Mouse (Mus musculus) embryonic facial prominence, embryonic 15.5 days (tissue): ENCODE results near the gene Gnb1l. TPM values are rescaled to one million over a fixed set of nuclear protein-coding genes. Genes with fewer than 3 reads are reported as not detected.
"Not testable (repeated sequence)": the region's sequence is repeated elsewhere in the genome, so short reads cannot be mapped to it uniquely, and the experiment has no call there.

Experiments used
- ATAC-seq: fragments of 200-750 bp; cut with Nextera tagmentation; 2 replicates; pipeline ENCODE4 v1.8.0; 2017; ENCODE audit warnings: low read depth, moderate TSS enrichment; ENCODE audit not compliant: insufficient number of reproducible peaks, low FRiP score, low TSS enrichment
- H3K27ac ChIP-seq: fragments of 300-500 bp; sonication (generic); replicated peaks from 2 replicates; pipeline ENCODE4 v1.5.1; 2015; ENCODE audit warnings: mild to moderate bottlenecking, inconsistent platforms
- H3K27me3 ChIP-seq: fragments of 300-500 bp; sonication (generic); 2 replicates; pipeline ENCODE4 v1.6.1; 2015; ENCODE audit warnings: inconsistent platforms
- H3K36me3 ChIP-seq: fragments of 300-500 bp; sonication (generic); 2 replicates; pipeline ENCODE4 v1.6.1; 2015; ENCODE audit warnings: mild to moderate bottlenecking, inconsistent platforms
- H3K4me1 ChIP-seq: fragments of 300-500 bp; sonication (generic); 2 replicates; pipeline ENCODE4 v1.6.1; 2015; ENCODE audit warnings: inconsistent platforms
- H3K4me2 ChIP-seq: fragments of 300-500 bp; sonication (generic); replicated peaks from 2 replicates; pipeline ENCODE4 v1.6.1; 2015; ENCODE audit warnings: mild to moderate bottlenecking, inconsistent platforms
- H3K4me3 ChIP-seq: fragments of 300-500 bp; sonication (generic); replicated peaks from 2 replicates; pipeline ENCODE4 v1.5.1; 2015; ENCODE audit warnings: mild to moderate bottlenecking, inconsistent platforms
- H3K9ac ChIP-seq: fragments of 300-500 bp; sonication (generic); 2 replicates; pipeline ENCODE4 v1.6.1; 2015; ENCODE audit warnings: inconsistent platforms
- H3K9me3 ChIP-seq: fragments of 300-500 bp; sonication (generic); replicated peaks from 2 replicates; pipeline ENCODE4 v1.6.1; 2016; ENCODE audit warnings: inconsistent platforms
- WGBS: fragments of 180-500 bp; shearing (Covaris S2); methylation state at CpG from one replicate; pipeline ENCODE4 v1.1.7; 2015; 5-methylcytosine and 5-hydroxymethylcytosine counted together
- polyA plus RNA-seq: library from polyadenylated mRNA; unstranded; fragments of >200 nt; fragmentation: Nextera tagmentation; extraction: Ambion mirVana; gene quantifications from 2 replicates; pipeline ENCODE4 v1.2.1, GENCODE M21; 2015

The Gnb1l gene
- polyA plus RNA-seq, 1 experiment from 2014 or later: 18.7 TPM

DNA sequence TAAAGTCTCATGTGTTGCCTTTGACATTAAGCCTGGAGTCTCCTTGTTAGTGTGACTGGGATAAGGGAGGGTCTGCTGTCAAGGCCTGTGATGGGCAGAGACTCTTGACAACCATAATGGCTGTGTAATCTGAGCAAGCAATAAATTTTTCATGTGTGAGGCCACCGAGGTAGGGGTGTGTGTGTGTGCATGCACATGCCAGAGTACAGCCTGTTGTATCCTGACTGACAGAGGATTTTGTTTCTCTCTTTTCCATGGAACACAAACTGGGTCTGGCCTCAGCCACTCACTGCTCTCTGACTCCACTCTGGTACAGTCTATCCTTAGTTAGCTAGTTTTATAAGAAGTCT is 8.7 kb downstream of the Gnb1l start:
- Histone ChIP-seq H3K27ac (no peak overlapping the region), H3K27me3 (no peaks in the 10 kb centered on the region), H3K36me3 (peaks cover 6% of the 10 kb centered on the region; the same call in 1 of the 2 replicates)

DNA sequence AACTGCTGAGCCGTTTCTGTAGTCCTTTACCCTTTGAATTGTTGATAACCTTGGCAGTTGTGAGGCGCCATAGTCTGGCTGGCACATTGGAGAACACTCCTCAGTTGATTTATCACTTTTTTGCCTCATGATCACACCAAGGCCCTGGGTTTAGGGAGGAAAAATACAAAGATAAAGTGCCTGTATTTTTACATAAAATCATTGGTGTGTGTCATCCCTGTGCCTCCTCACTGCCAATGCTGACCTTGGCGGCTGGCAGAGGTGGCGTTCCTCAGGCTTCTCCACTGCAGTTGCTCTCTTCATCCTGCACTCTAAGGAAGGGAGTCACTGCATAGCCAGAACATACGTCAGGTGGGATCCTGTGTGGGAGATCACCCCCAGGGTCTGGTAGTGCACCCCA is 13.2 kb downstream of the Gnb1l start:
- no peak for ATAC-seq
- WGBS: 83% methylated on average over 5 of the region's 5 CpGs
- H3K27me3 ChIP-seq: no peaks in the 10 kb centered on the region
- H3K4me3 ChIP-seq: no peak overlapping the region
- no peaks in the 10 kb centered on the region for H3K9me3 ChIP-seq
- peaks cover 11% of the 10 kb centered on the region for H3K4me1 ChIP-seq
- 0 out of 2 replicates have a peak, but pooled peaks cover 4% of the 10 kb centered on the region for H3K36me3 ChIP-seq
- no peak overlapping the region for H3K9ac ChIP-seq
- no peak overlapping the region for H3K27ac ChIP-seq
- H3K4me2 ChIP-seq: no peak overlapping the region

More for the DNA sequence above, 8.7 kb downstream of the Gnb1l start:
- Histone ChIP-seq H3K4me1 (peaks cover 8% of the 10 kb centered on the region), H3K4me3 (no peak overlapping the region), H3K4me2 (no peak overlapping the region), H3K9ac (no peak overlapping the region), H3K9me3 (no peaks in the 10 kb centered on the region)
- 14% methylated on average over 1 of the region's 1 CpGs for WGBS
- no peak for ATAC-seq

GRCm38 (mm10) chr16:18513508-18513907 is 15.0 kb downstream of the Gnb1l start:
- no peak overlapping the region for H3K27ac ChIP-seq
- no peak overlapping the region for H3K9ac ChIP-seq
- no peaks in the 10 kb centered on the region for H3K27me3 ChIP-seq
- 0 out of 2 replicates have a peak, but pooled peaks cover 4% of the 10 kb centered on the region for H3K36me3 ChIP-seq
- H3K4me2 ChIP-seq: no peak overlapping the region
- 47% methylated on average over 6 of the region's 6 CpGs for WGBS
- H3K4me3 ChIP-seq: no peak overlapping the region
- no peak for ATAC-seq
- H3K9me3 ChIP-seq: no peaks in the 10 kb centered on the region
- H3K4me1 ChIP-seq: peaks cover 11% of the 10 kb centered on the region

DNA sequence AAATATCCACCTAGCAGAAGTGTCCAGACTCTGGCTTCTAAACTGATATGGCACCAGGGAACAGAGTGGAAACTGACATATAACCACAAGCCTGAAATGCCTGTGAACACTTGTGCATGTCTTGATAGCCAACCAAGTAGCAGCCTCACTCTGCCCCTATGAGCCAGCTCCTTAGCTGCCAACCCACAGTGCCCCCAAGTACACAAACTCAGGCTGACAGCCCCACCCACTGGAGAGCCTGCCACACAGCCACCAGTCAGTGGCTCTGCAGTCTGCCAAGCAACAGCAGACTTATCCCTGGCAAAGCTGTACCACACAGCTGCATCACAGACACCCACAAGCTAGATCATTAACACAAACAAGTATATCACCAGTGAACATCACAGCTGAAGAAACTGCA is 19.6 kb downstream of the Gnb1l start:
- Histone ChIP-seq H3K27me3 (no peaks in the 10 kb centered on the region), H3K36me3 (no peaks in the 10 kb centered on the region), H3K9me3 (no peaks in the 10 kb centered on the region), H3K4me2 (no peak overlapping the region), H3K4me3 (no peak overlapping the region), H3K4me1 (peaks cover 3% of the 10 kb centered on the region; the same call in 1 of the 2 replicates), H3K9ac (no peak overlapping the region), H3K27ac (no peak overlapping the region)
- no peak for ATAC-seq

DNA sequence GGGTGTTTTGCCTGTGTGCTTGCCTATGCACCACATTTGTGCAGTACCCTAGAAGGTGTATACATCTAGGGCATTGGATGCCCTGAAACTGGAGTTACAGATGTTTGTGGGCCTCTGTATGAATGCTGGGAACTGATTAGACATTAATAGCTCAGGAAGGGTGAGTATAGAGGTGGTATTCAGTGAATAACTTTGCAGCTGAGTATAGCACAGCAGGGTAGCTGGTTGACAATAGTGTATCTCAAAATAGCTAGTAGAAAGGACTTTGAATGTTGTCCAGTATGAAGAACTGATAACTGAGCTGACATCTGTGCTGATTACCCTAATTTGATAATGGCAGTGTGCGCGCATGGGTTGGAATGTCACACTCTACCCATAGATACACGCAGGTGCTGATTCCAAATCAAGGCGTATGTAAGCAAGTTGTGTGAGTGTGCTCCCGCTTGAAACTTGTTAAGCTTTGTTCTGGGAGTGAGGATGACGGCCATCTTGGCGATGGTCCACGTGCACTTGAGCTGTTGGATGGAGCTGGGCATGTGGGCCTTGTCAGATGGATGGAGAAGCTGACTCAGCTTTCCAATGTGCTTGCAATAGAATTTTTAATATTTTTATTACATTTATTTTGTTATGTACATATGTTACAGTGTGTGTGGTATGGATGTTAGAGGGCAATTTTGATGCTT is 25.2 kb downstream of the Gnb1l start:
- WGBS: 88% methylated on average over 8 of the region's 8 CpGs
- ATAC-seq: no peak
- H3K9ac ChIP-seq: no peak overlapping the region
- no peak overlapping the region for H3K27ac ChIP-seq
- no peaks in the 10 kb centered on the region for H3K9me3 ChIP-seq
- no peak overlapping the region for H3K4me2 ChIP-seq
- H3K4me1 ChIP-seq: no peaks in the 10 kb centered on the region
- no peaks in the 10 kb centered on the region for H3K27me3 ChIP-seq
- no peaks in the 10 kb centered on the region for H3K36me3 ChIP-seq
- H3K4me3 ChIP-seq: no peak overlapping the region

DNA sequence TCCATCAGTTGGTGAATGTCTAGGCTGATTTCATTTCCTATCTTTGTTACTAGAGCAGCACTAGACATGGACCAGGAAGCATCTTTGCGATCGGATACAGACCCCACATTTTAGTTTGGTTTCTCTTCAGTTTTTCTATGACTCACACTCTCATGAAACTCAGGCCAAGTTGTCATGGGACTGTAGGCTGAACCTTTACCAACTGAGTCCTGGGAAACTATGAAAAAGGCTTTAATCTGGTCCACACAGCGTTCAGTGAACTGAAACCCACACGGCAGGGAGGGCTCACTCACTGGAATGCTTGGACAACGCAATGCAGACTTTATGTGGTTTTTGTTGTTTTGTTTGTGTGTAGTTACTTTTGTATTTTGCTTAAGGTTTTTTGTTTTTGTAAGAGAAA is 30.1 kb downstream of the Gnb1l start:
- Histone ChIP-seq H3K9ac (no peak overlapping the region), H3K4me2 (no peak overlapping the region), H3K27me3 (no peaks in the 10 kb centered on the region), H3K27ac (no peak overlapping the region), H3K4me1 (no peaks in the 10 kb centered on the region), H3K4me3 (no peak overlapping the region), H3K9me3 (no peaks in the 10 kb centered on the region), H3K36me3 (no peaks in the 10 kb centered on the region)
- 75% methylated on average over 5 of the region's 5 CpGs for WGBS
- no peak for ATAC-seq

GRCm38 (mm10) chr16:18533061-18533460 is 34.5 kb downstream of the Gnb1l start:
- WGBS: 90% methylated on average over 7 of the region's 7 CpGs
- H3K4me3 ChIP-seq, H3K4me1 ChIP-seq, H3K36me3 ChIP-seq, H3K4me2 ChIP-seq, H3K9ac ChIP-seq, H3K9me3 ChIP-seq, H3K27ac ChIP-seq, H3K27me3 ChIP-seq: not testable (repeated sequence)
- peak; percentile 99 for ATAC-seq

- H3K27ac ChIP-seq: no peak overlapping the region
- ATAC-seq: no peak
- no peak overlapping the region for H3K4me3 ChIP-seq
- no peaks in the 10 kb centered on the region for H3K27me3 ChIP-seq
- 85% methylated on average over 3 of the region's 3 CpGs for WGBS
- H3K4me2 ChIP-seq: no peak overlapping the region
- H3K4me1 ChIP-seq: peaks cover 8% of the 10 kb centered on the region
- no peaks in the 10 kb centered on the region for H3K36me3 ChIP-seq
- no peak overlapping the region for H3K9ac ChIP-seq
- no peaks in the 10 kb centered on the region for H3K9me3 ChIP-seq
Measured at GRCm38 (mm10) chr16:18537407-18537990, 39.0 kb downstream of the Gnb1l start.

GRCm38 (mm10) chr16:18539281-18539680 is 40.8 kb downstream of the Gnb1l start:
- Histone ChIP-seq H3K4me2 (no peak overlapping the region), H3K9ac (no peak overlapping the region), H3K4me3 (no peak overlapping the region), H3K27me3 (no peaks in the 10 kb centered on the region), H3K4me1 (peaks cover 11% of the 10 kb centered on the region), H3K9me3 (no peaks in the 10 kb centered on the region), H3K27ac (no peak overlapping the region), H3K36me3 (no peaks in the 10 kb centered on the region)
- 73% methylated on average over 6 of the region's 6 CpGs for WGBS
- no peak for ATAC-seq

GRCm38 (mm10) chr16:18543151-18543829 is 44.8 kb downstream of the Gnb1l start:
- Histone ChIP-seq H3K27me3 (no peaks in the 10 kb centered on the region), H3K4me3 (no peak overlapping the region), H3K4me2 (no peak overlapping the region), H3K27ac (no peak overlapping the region), H3K36me3 (no peaks in the 10 kb centered on the region), H3K9ac (no peak overlapping the region), H3K9me3 (no peaks in the 10 kb centered on the region), H3K4me1 (peaks cover 23% of the 10 kb centered on the region)
- WGBS: 57% methylated on average over 8 of the region's 8 CpGs
- ATAC-seq: peak; percentile 32

DNA sequence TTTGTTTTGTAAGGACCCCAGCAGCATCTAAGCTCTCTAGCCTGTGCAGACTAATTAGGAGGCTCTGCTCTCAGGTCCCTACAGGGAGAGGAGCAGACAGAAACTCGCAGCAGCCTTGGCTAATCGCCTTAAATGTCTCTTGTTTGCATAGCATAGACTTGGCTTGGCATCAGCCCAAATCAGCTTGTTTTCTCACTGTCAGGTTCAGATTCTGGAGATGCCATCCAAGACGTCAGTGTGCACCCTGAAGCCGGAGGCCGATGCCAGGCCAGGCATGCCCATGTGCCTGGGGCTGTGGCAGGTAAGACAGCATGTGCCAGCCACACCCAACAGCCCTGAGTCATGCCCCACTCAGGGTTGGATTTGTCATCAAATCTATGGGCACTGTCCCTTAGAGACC is 49.4 kb downstream of the Gnb1l start:
- Histone ChIP-seq H3K9ac (no peak overlapping the region), H3K27ac (0 out of 2 replicates have a peak overlapping the region, but pooled peaks have one; percentile 31), H3K36me3 (no peaks in the 10 kb centered on the region), H3K9me3 (no peaks in the 10 kb centered on the region), H3K27me3 (no peaks in the 10 kb centered on the region), H3K4me1 (peaks cover 19% of the 10 kb centered on the region; the same call in 1 of the 2 replicates), H3K4me2 (no peak overlapping the region), H3K4me3 (no peak overlapping the region)
- no peak for ATAC-seq
- WGBS: 37% methylated on average over 5 of the region's 5 CpGs
